Mouse (Mus musculus) cerebellum, adult 2 months (tissue): Measurements from ENCODE around the gene Lyve1. TPM values are rescaled to one million over a fixed set of nuclear protein-coding genes. Genes with fewer than 3 reads are reported as not detected.

Source experiments
- DNase-seq, 2 experiments: peaks; one replicate each; pipeline ENCODE4 v3.0.0; 2021
- H3K27ac ChIP-seq: fragments of 200-500 bp; 2 replicates; pipeline ENCODE4 v1.5.1; 2012; ENCODE audit warnings: low read length, control low read depth, inconsistent platforms; ENCODE audit not compliant: insufficient read depth
- H3K27me3 ChIP-seq: fragments of 200-500 bp; 2 replicates; pipeline ENCODE4 v1.6.1; 2012; ENCODE audit warnings: inconsistent platforms, mild to moderate bottlenecking, low read length, moderate library complexity; ENCODE audit not compliant: control insufficient read depth, insufficient read depth
- H3K4me1 ChIP-seq: fragments of 200-500 bp; 2 replicates; pipeline ENCODE4 v1.6.1; 2011; ENCODE audit warnings: low read length; ENCODE audit not compliant: control insufficient read depth, insufficient read depth
- H3K4me3 ChIP-seq: fragments of 200-500 bp; replicated peaks from 2 replicates; pipeline ENCODE3; 2011; ENCODE audit warnings: mild to moderate bottlenecking, low read depth, low read length, control low read depth; ENCODE audit not compliant: insufficient read depth
- CTCF ChIP-seq: fragments of 200-500 bp; IDR thresholded peaks from 2 replicates; pipeline ENCODE4 v1.5.1; 2011; ENCODE audit warnings: low read depth, mild to moderate bottlenecking, control low read depth, low read length, moderate library complexity, borderline replicate concordance; ENCODE audit not compliant: insufficient read depth
- POLR2A ChIP-seq: fragments of 200-500 bp; IDR thresholded peaks from 2 replicates; pipeline ENCODE4 v1.6.1; 2011; ENCODE audit warnings: low read length, control low read depth, borderline replicate concordance; ENCODE audit not compliant: insufficient read depth
- WGBS: fragments of 180-500 bp; shearing (Covaris S2); methylation state at CpG from one replicate; pipeline ENCODE4 v1.1.7; 2018; 5-methylcytosine and 5-hydroxymethylcytosine counted together
- polyA plus RNA-seq: library from polyadenylated mRNA; depleted of rRNA; stranded (reverse); fragments of >200 nt; gene quantifications from 2 replicates; pipeline ENCODE4 v1.2.3, GENCODE M21; 2012; rRNA removed

The Lyve1 gene
- polyA plus RNA-seq, 1 experiment: 0.34 TPM

DNA sequence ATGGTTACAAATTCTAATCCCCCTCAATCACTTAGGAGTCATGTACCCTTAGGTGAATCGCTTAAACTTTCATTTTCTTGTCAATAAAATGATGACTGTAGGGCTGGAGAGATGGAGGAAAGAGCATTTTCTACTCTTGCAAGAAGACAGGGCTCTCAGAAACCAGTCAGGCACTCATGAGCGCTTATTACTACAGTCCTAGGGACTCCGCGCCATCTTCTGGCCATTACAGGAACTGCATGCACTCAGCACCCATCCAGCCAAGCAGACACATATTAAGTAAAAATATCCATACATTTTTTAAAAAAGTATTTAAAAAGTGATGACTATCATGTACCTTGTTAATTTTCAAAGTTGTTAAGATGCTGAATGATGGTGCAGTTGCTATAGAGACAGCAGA, 62.0 kb downstream of the Lyve1 start:
- Histone ChIP-seq H3K4me1 (peaks cover 4% of the 10 kb centered on the region; the same call in 1 of the 2 replicates), H3K27me3 (no peaks in the 10 kb centered on the region), H3K4me3 (no peak overlapping the region), H3K27ac (no peak overlapping the region)
- peak; percentile 73 to 86 for DNase-seq
- 2% methylated on average over 4 of the region's 4 CpGs for WGBS
- peak; percentile 93 for TF ChIP-seq CTCF
- no peak for TF ChIP-seq POLR2A

Other genes with a start within 250 kb of the Lyve1 start
- gene Sbf2, start 248.3 kb downstream of the Lyve1 start, polyA plus RNA-seq: 34.7 and 37.2 TPM in 2 replicates
- gene Adm, start 235.6 kb downstream of the Lyve1 start, polyA plus RNA-seq: 1.6 and 3.3 TPM in 2 replicates
- gene Ampd3, start 95.0 kb downstream of the Lyve1 start, polyA plus RNA-seq: 19.0 and 21.1 TPM in 2 replicates
- gene Rnf141, start 18.8 kb downstream of the Lyve1 start, polyA plus RNA-seq: 81.3 and 88.4 TPM in 2 replicates
- 2.2 and 2.7 TPM in 2 replicates for gene Mrvi1, start 119.2 kb upstream of the Lyve1 start, polyA plus RNA-seq
- gene Ctr9, start 165.7 kb upstream of the Lyve1 start, polyA plus RNA-seq: 33.9 and 36.2 TPM in 2 replicates
- 282 and 290 TPM in 2 replicates for gene Eif4g2, start 219.8 kb upstream of the Lyve1 start, polyA plus RNA-seq